Mouse (Mus musculus): ENCODE results near the gene Pm20d1. TPM values are rescaled to one million over a fixed set of nuclear protein-coding genes. Genes with fewer than 3 reads are reported as not detected.

Gene Pm20d1
- polyA plus RNA-seq, 2 experiments, result 2.0 to 3.4 TPM

DNA sequence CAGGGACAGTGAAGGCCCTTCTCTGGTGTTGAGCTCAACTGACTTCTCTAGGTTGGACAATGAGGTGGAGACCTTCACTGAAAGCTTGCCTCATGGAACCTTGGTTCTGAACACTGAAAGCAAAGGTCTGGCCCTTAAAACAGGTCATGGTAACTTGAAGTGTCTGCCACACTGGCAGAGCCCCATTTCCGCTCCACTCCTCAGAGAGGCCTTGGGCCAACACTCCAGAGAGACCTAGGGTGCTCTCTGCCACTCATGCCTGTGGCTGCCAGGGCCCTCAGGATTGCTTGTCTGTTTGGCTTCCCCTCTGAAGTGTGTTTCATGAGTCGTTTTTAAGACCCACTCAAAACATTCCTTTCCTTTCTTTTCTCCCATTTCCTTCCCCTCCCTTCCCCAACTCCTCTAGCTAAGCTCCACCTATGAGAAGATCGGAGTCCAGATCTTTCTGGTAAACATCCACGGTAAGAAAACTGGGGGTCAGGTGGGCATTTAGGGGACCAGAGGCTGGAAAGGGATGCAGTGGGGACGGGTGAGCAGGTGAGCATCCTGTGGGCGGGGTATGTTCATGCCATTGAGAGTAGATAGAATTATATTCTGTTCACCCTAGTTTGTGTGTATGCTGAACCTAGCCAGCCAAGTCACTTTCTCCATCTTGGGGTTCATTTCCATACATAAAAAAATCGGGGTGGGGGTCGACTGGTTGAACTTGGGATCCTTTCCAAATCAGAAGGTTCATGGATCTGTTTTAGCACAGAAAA is 32.4 kb upstream of the Pm20d1 start:
- WGBS (ENCODE audit: insufficient replicate concordance), result 37% methylated on average over 8 of the region's 8 CpGs
- DNase-seq (ENCODE audit: low read depth in 3 of 3, low spot score in 3 of 3) (no peak), ATAC-seq (ENCODE audit: insufficient read depth) (no peak)
- H3K9me3 ChIP-seq (ENCODE audit: control insufficient read depth, low read length), result no peaks in the 10 kb centered on the region
- H3K9ac ChIP-seq (replicated peaks), result no peak overlapping the region
- no peak overlapping the region for H3K4me2 ChIP-seq (ENCODE audit: low read depth)
- no peaks in the 10 kb centered on the region for H3K4me1 ChIP-seq (replicated peaks; ENCODE audit: control insufficient read depth in 2 of 2, insufficient read depth in 2 of 2, low read length in 1 of 2)
- no peaks in the 10 kb centered on the region for H3K27me3 ChIP-seq (ENCODE audit: control insufficient read depth, insufficient read depth, low read length)
- H3K4me3 ChIP-seq (ENCODE audit: insufficient read depth in 1 of 2, low read depth in 2 of 2, low read length in 2 of 2), result no peak overlapping the region
- H3K36me3 ChIP-seq (replicated peaks; ENCODE audit: control insufficient read depth, insufficient read depth, low read depth), result no peaks in the 10 kb centered on the region
- no peak overlapping the region for H3K27ac ChIP-seq
- TF ChIP-seq CTCF (IDR thresholded peaks at IDR 0.05; ENCODE audit: low read depth), result no peak
- no peak for TF ChIP-seq EP300 (IDR thresholded peaks at IDR 0.05; ENCODE audit: low read depth)

DNA sequence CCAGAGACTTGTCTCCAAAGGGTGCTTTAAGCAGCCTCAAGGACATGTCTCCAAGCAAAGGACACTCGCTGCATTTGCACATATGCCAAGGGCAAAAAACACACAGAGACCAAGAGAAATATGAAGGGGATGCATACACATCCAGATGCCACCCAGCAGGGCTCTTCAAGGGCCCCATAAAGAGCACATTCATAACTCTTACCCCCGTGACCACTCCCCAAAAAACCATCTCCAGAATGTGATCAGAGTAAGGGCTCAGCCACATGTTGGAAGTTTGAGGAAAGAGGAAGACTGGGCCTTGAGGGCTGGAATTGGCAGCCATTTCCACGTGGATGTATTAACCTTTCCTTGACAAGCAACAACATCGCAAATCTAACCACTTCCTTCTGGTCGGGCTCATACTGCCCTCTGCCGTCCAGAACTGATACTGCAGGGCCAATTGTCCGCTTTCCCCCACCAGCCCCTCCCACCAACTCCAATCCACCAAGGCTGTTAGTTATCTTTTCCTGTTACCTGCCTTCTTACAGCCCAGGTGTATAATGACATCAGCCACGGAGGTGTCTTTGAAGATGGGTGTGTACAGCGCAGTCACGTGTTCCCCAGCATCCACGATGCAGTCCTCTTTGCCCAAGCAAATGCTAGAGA is 31.7 kb upstream of the Pm20d1 start:
- ATAC-seq (ENCODE audit: insufficient read depth) (no peak), DNase-seq (ENCODE audit: low read depth in 3 of 3, low spot score in 3 of 3) (peak; percentile 20 to 29 (median 26))
- no peak overlapping the region for H3K4me3 ChIP-seq (ENCODE audit: insufficient read depth in 1 of 2, low read depth in 2 of 2, low read length in 2 of 2)
- H3K27me3 ChIP-seq (ENCODE audit: control insufficient read depth, insufficient read depth, low read length), result no peaks in the 10 kb centered on the region
- no peak overlapping the region for H3K27ac ChIP-seq
- no peaks in the 10 kb centered on the region for H3K4me1 ChIP-seq (replicated peaks; ENCODE audit: control insufficient read depth in 2 of 2, insufficient read depth in 2 of 2, low read length in 1 of 2)
- H3K36me3 ChIP-seq (replicated peaks; ENCODE audit: control insufficient read depth, insufficient read depth, low read depth), result no peaks in the 10 kb centered on the region
- TF ChIP-seq EP300 (IDR thresholded peaks at IDR 0.05; ENCODE audit: low read depth) (no peak), CTCF (IDR thresholded peaks at IDR 0.05; ENCODE audit: low read depth) (peak; percentile 96)
- no peaks in the 10 kb centered on the region for H3K9me3 ChIP-seq (ENCODE audit: control insufficient read depth, low read length)
- 13% methylated on average over 11 of the region's 11 CpGs for WGBS (ENCODE audit: insufficient replicate concordance)
- H3K4me2 ChIP-seq (ENCODE audit: low read depth), result no peak overlapping the region
- no peak overlapping the region for H3K9ac ChIP-seq (replicated peaks)

DNA sequence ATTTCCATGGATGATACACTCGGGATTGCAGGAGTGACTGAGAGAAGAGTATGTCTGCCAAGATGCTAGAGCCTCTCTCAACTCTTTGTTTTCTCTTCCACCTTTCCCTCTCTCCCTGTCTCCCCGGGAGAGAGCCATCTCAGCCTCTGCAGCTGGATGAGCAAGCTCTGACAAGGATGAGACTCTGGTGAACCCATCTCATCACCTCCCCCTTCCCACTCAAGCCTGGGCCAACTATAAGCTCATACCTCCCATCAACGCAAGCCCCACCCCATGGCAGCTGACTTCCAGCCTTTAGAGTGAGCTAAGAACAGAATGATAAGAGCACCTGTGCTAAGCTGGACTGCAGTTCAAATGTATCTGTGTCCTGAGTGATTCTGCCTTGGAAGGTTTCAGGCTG is 27.9 kb upstream of the Pm20d1 start:
- Histone ChIP-seq H3K9me3 (ENCODE audit: control insufficient read depth, low read length) (no peaks in the 10 kb centered on the region), H3K27me3 (ENCODE audit: control insufficient read depth, insufficient read depth, low read length) (no peaks in the 10 kb centered on the region), H3K4me2 (ENCODE audit: low read depth) (no peak overlapping the region), H3K36me3 (replicated peaks; ENCODE audit: control insufficient read depth, insufficient read depth, low read depth) (no peaks in the 10 kb centered on the region), H3K9ac (replicated peaks) (no peak overlapping the region), H3K4me1 (replicated peaks; ENCODE audit: control insufficient read depth in 2 of 2, insufficient read depth in 2 of 2, low read length in 1 of 2) (no peaks in the 10 kb centered on the region), H3K4me3 (ENCODE audit: insufficient read depth in 1 of 2, low read depth in 2 of 2, low read length in 2 of 2) (no peak overlapping the region), H3K27ac (no peak overlapping the region)
- WGBS (ENCODE audit: insufficient replicate concordance), result 47% methylated on average over 3 of the region's 3 CpGs
- TF ChIP-seq EP300 (IDR thresholded peaks at IDR 0.05; ENCODE audit: low read depth) (no peak), CTCF (IDR thresholded peaks at IDR 0.05; ENCODE audit: low read depth) (no peak)
- no peak for DNase-seq (ENCODE audit: low read depth in 3 of 3, low spot score in 3 of 3)
- ATAC-seq (ENCODE audit: insufficient read depth), result no peak

DNA sequence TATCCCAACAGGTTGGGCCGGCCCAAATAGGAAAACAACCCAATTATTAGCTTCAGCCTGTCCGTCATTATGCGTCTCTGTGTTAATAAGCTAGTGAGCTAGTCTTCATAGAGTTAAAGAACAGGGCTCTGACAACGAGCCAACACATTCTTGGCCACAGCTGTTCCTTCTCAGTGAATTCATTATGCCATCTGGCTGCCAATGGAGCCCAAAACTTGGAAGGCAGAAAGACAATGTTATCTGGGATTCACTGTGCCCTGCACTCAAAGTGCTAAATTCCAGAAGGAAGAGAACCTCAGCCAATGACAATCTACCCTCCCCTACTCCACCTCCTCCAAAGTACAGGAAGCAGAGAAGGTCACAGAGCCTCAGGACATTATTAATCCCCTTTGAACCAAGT is 26.5 kb upstream of the Pm20d1 start:
- Histone ChIP-seq H3K27ac (no peak overlapping the region), H3K36me3 (replicated peaks; ENCODE audit: control insufficient read depth, insufficient read depth, low read depth) (no peaks in the 10 kb centered on the region), H3K4me1 (replicated peaks; ENCODE audit: control insufficient read depth in 2 of 2, insufficient read depth in 2 of 2, low read length in 1 of 2) (no peaks in the 10 kb centered on the region), H3K27me3 (ENCODE audit: control insufficient read depth, insufficient read depth, low read length) (no peaks in the 10 kb centered on the region), H3K9ac (replicated peaks) (no peak overlapping the region), H3K9me3 (ENCODE audit: control insufficient read depth, low read length) (no peaks in the 10 kb centered on the region), H3K4me3 (ENCODE audit: insufficient read depth in 1 of 2, low read depth in 2 of 2, low read length in 2 of 2) (no peak overlapping the region), H3K4me2 (ENCODE audit: low read depth) (no peak overlapping the region)
- 56% methylated on average over 4 of the region's 4 CpGs for WGBS (ENCODE audit: insufficient replicate concordance)
- TF ChIP-seq EP300 (IDR thresholded peaks at IDR 0.05; ENCODE audit: low read depth), result no peak
- TF ChIP-seq CTCF (IDR thresholded peaks at IDR 0.05; ENCODE audit: low read depth), result no peak
- ATAC-seq (ENCODE audit: insufficient read depth) (no peak), DNase-seq (ENCODE audit: low read depth in 3 of 3, low spot score in 3 of 3) (no peak)

DNA sequence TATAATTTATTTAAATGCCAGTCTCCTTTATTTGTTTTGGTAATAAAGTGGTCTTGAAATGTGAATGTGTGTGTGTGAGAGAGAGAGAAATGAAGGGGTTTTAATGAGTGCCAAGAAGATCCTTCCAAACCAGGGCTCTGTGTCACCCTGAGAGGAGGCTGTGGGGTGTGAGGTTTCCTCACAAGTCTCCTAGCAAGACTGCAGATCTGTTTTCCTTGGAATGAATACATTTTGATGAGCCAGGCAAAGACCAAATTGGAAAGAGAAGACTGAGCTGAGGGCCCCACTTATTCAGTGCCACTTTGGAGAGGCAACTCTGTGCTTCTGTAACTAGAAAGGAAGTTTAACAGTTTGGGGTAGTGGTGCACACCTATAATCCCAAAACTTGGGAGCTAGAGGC is 25.7 kb upstream of the Pm20d1 start:
- no peak overlapping the region for H3K4me3 ChIP-seq (ENCODE audit: insufficient read depth in 1 of 2, low read depth in 2 of 2, low read length in 2 of 2)
- TF ChIP-seq EP300 (IDR thresholded peaks at IDR 0.05; ENCODE audit: low read depth) (no peak), CTCF (IDR thresholded peaks at IDR 0.05; ENCODE audit: low read depth) (no peak)
- no peak overlapping the region for H3K27ac ChIP-seq
- H3K27me3 ChIP-seq (ENCODE audit: control insufficient read depth, insufficient read depth, low read length), result no peaks in the 10 kb centered on the region
- no peaks in the 10 kb centered on the region for H3K36me3 ChIP-seq (replicated peaks; ENCODE audit: control insufficient read depth, insufficient read depth, low read depth)
- H3K9ac ChIP-seq (replicated peaks), result no peak overlapping the region
- DNase-seq (ENCODE audit: low read depth in 3 of 3, low spot score in 3 of 3), result no peak
- H3K4me1 ChIP-seq (replicated peaks; ENCODE audit: control insufficient read depth in 2 of 2, insufficient read depth in 2 of 2, low read length in 1 of 2), result no peaks in the 10 kb centered on the region
- no peaks in the 10 kb centered on the region for H3K9me3 ChIP-seq (ENCODE audit: control insufficient read depth, low read length)
- no peak for ATAC-seq (ENCODE audit: insufficient read depth)
- H3K4me2 ChIP-seq (ENCODE audit: low read depth), result no peak overlapping the region
